Mouse (Mus musculus): ENCODE measurements around the gene Eps8l3.
"Not testable (repeated sequence)": the region's sequence is repeated elsewhere in the genome, so short reads cannot be mapped to it uniquely, and the experiment has no call there.

The Eps8l3 gene

GRCm38 (mm10) chr3:107853232-107854181 is 23.5 kb upstream of the Eps8l3 start:
- DNase-seq (ENCODE audit: low read depth, low spot score), result no peak

GRCm38 (mm10) chr3:107855368-107855767 is 21.7 kb upstream of the Eps8l3 start:
- DNase-seq (ENCODE audit: low read depth, low spot score), result no peak

GRCm38 (mm10) chr3:107857646-107858045 is 19.4 kb upstream of the Eps8l3 start:
- no peak for DNase-seq (ENCODE audit: low read depth, low spot score)

GRCm38 (mm10) chr3:107861483-107861882 is 15.5 kb upstream of the Eps8l3 start:
- not testable (repeated sequence) for DNase-seq (ENCODE audit: low read depth, low spot score)

- DNase-seq (ENCODE audit: low read depth, low spot score), result no peak
Observed at GRCm38 (mm10) chr3:107862471-107862870, 14.6 kb upstream of the Eps8l3 start.

- no peak for DNase-seq (ENCODE audit: low read depth, low spot score)
Observed at GRCm38 (mm10) chr3:107863471-107863870, 13.6 kb upstream of the Eps8l3 start.

GRCm38 (mm10) chr3:107863898-107864603 is 13.0 kb upstream of the Eps8l3 start:
- peak; percentile 50 for DNase-seq (ENCODE audit: low read depth, low spot score)

- DNase-seq (ENCODE audit: low read depth, low spot score), result no peak
Observed at GRCm38 (mm10) chr3:107865364-107866091, 11.5 kb upstream of the Eps8l3 start.

- DNase-seq (ENCODE audit: low read depth, low spot score), result peak; percentile 83
Observed at GRCm38 (mm10) chr3:107867086-107867485, 9.9 kb upstream of the Eps8l3 start.

- no peak for DNase-seq (ENCODE audit: low read depth, low spot score)
Observed at GRCm38 (mm10) chr3:107868452-107868851, 8.6 kb upstream of the Eps8l3 start.

- DNase-seq (ENCODE audit: low read depth, low spot score), result no peak
Observed at GRCm38 (mm10) chr3:107869097-107869496, 7.9 kb upstream of the Eps8l3 start.

GRCm38 (mm10) chr3:107869925-107870324 is 7.1 kb upstream of the Eps8l3 start:
- no peak for DNase-seq (ENCODE audit: low read depth, low spot score)

GRCm38 (mm10) chr3:107873335-107874251 is 3.4 kb upstream of the Eps8l3 start:
- no peak for DNase-seq (ENCODE audit: low read depth, low spot score)

- no peak for DNase-seq (ENCODE audit: low read depth, low spot score)
Observed at GRCm38 (mm10) chr3:107875231-107875630, 1.8 kb upstream of the Eps8l3 start.

- no peak for DNase-seq (ENCODE audit: low read depth, low spot score)
Observed at GRCm38 (mm10) chr3:107877747-107878736, 1.0 kb downstream of the Eps8l3 start.

GRCm38 (mm10) chr3:107887674-107888495 is 10.9 kb downstream of the Eps8l3 start:
- no peak for DNase-seq (ENCODE audit: low read depth, low spot score)

- DNase-seq (ENCODE audit: low read depth, low spot score), result not testable (repeated sequence)
Observed at GRCm38 (mm10) chr3:107889236-107889635, 12.2 kb downstream of the Eps8l3 start.

GRCm38 (mm10) chr3:107895194-107895719 is 18.2 kb downstream of the Eps8l3 start:
- DNase-seq (ENCODE audit: low read depth, low spot score), result no peak
